Mouse (Mus musculus) heart, adult 18-20 months (tissue): ENCODE measurements around the gene Krt28. TPM values are rescaled to one million over a fixed set of nuclear protein-coding genes. Genes with fewer than 3 reads are reported as not detected.

Source experiments
- DNase-seq, 2 experiments: peaks; one replicate each; pipeline ENCODE4 v3.0.0; 2021 to 2022; ENCODE audit warnings: mixed read lengths in 1 of 2
- long read RNA-seq, 2 experiments: library from polyadenylated mRNA; stranded (forward); transcript quantifications; one replicate each; pipeline ENCODE4 v2.0.0; 2021
- total RNA-seq, 2 experiments: library from RNA; stranded (reverse); gene quantifications; 2 replicates each; pipeline ENCODE4 v1.2.3; 2021

Krt28 gene
- not detected for total RNA-seq
- long read RNA-seq, experiment 1, result 0 reads
- long read RNA-seq, experiment 2, result 0 reads

DNA sequence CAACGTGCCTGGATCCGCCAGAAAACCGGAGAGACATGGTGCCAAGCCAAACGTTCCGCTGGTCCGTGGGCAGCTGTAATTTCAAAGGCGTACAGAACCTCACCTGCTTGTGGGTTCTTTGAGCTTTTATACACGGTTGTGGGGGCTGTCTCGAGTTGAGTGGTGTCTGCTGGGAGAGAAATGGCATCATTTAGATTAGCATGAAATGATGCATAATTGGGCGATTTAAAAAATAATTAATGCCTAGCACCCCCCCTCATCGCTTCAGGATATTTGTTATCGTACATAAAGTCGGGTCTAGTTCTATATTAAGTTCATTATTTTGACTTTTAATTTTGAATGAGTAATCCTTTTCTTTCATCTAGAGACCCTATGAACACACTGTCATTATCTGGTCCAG is at the start of gene Krt28:
Gene Krt28 (minus strand): TSS at position 101 of the 400 bp plus-strand sequence.
- no peak for DNase-seq

DNA sequence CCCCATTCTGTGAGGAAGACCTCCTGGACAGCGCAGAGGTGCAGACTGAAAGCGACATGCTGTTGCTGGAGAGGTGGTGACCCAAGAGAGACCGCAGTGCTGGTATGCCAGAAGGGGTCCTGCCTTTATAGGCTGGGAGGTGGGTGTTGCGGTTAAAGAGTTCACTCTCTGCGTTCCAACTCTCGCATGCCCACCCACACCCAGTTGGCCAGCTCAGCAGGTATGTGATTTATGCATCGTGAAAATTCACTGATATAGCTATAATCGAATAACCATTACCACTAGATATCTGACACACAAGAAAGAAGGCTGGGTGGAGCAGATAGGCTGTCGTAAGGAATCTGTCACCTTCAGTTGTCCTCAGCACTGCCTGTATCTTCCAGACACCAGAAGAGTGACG is 47.5 kb upstream of the Krt28 start, which contains the start of gene Krt12:
Gene Krt12 (minus strand): TSS at position 101 of the 400 bp plus-strand sequence.
- no peak for DNase-seq

DNA sequence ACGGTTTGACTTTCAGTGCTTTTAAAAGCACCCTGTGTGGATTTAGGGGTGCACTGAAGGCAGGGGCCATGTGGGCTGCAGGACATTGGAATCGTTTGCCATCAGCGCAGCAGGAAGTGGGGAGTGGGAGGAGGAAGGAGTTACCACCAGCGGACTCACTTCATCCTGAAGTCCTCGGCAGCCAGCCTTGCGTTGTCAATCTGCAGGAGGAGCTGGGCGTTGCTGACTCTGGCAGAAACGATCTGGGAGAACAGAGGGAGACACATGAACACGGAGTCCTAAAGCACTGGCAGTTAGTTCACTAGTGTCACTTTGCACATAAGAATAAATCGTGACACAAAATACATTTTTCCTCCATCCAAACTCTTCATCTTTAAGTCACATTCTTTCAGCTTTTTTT is 45.9 kb upstream of the Krt28 start:
- DNase-seq, result no peak

DNA sequence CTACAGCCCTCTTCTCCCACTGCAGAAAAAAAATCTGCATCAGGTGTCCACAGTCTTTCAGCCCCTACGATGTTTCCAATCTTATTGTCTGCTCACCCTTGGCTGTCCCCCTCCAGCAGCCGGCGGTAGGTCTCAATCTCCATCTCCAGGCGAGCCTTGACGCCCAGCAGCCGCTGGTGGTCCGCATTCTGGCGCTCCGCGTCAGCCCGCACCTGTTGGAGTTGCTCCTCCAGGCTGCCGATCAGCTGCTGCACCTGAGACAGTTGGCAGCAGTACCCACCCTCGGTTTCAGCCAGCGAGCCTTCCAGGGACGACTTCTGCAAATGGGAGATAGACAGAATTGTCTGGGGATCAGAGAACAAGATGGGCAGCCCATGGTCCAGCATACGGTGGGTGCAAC is 43.1 kb upstream of the Krt28 start:
- DNase-seq, result no peak

DNA sequence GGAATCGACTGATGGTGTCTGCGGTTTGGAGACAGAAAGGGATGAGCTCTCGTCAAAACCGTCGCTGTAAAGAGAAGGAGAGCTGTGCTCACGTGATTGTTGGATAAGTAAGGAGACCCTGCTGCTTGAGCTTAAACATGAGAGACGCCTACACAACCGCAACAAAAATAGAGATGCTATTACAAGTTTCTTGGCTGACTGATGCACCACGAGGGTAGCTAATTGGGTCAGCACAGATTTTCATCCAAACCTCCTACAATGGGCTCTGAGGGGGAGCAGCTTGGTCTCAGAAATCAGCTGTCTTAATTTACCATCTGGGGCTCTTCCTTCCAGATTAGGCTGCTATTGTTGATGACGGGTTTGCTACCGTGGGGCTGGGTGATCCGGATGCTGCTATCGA is 42.2 kb upstream of the Krt28 start:
- DNase-seq, result no peak

DNA sequence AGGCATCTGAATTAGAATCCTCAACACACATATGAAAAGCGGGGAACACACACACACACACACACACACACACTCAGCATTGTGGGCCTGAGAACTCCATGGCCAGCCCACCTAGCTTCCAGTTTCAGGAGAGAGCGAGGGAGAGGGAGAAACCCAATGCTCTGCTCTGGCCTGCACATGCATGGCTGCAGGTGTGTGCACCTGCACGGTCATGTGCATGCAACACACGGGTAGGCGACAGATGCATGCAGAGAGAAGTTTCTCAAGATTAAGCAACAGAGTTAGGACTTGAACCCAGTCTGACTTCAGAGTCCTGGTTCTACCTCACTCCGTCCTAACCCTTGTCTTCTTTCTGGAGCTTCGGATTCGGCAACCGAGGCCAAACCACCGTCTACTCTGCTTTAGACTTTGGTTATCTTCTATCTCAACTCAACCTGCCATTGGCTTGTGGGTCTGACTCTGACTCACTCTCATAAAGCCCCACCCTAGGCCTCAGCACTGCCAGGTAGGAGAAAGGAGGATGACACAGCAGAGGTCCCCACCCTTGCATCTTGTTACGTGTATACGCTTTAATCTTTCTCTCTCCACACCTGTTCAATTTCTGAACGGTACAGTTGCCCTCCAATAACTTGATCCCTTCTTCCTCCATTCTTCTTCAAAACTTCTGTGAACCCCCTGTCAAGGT is 39.9 kb upstream of the Krt28 start:
- no peak for DNase-seq

DNA sequence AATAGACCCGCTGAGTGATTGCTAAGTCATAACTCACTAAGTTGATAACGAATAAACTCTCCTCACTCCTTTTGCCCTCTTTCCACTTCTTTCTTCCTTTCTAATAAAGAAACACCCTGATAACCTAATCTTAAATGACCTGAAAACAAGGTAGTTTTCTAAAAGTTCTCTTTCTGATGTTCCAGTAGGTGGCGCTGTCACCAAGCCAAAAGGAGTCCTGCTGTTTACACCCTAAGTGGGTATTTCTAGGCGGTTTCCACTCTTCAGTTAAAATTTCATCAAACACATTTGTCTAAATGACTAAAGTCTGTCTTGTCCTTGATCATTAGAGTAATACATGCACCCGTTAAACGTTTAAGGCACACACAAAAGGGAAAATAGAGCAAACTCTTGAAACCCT is 38.5 kb upstream of the Krt28 start:
- DNase-seq, result peak in 1 of 2 experiments; percentile 30

DNA sequence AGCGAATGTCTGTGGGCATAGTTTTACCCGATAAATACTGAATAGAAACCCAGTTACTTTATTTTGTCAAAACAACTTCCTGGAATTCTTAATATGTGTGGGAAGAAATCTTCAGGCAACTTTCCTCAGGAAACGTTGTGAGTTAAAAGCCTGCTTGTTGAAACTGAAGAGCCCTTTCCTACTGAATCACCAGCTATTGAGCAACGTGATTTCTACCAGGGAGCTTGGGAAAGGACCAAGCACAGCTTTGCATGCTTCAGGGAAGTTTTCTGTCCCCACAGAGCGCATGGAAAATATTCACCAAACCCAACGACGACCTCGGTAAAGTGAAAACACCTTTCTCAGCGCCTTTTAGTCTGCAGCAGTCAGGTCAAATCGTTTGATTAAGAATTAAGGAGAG is 31.5 kb upstream of the Krt28 start:
- no peak for DNase-seq

DNA sequence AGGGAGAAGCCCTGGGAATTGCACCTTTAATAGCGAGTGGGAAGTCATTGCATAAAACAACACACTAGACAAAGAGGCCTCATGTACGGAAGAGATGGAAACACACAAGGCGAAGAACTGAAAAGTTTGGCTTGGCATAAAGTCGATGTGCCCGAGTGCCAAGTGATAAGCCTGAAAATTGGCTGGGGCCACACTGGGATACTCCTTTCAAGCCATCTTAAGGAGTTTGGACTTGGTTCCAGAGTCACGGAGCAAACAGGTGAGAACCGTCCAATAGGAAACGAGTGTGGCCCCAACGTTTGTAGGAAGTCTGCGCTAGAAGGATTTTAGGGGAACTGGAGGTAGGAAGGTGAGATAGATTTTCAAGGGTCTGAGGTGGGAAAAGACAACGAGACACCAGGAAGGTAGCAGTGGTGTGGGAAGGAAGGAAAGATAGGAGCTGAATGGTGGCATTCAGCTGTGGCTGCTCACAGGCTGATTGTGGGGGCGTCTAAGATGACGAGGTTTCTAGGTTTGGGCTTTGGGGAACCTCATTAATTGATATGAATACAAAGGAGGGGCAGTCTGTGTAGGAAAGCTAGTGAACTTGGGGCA is 25.4 kb upstream of the Krt28 start:
- no peak for DNase-seq

DNA sequence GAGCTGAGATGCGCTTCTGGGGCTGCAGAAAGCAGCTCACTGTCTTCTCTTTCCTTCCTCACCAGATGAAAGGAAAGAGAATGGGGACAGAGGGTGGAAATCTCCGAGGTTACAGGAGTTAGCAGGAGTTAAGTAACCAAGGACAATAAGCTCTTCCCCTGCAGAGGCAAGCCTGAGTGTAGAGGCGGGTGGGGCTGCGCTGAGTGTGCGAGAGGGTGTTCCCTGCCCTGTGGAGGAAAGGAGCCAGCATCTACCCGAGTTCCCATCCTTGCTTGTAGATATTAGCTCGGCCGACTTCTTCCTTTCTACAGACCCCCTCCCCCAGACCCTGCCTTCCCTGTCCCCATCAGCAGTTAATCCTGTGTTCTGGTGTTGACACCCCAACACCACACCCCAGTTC is 24.1 kb upstream of the Krt28 start:
- no peak for DNase-seq

DNA sequence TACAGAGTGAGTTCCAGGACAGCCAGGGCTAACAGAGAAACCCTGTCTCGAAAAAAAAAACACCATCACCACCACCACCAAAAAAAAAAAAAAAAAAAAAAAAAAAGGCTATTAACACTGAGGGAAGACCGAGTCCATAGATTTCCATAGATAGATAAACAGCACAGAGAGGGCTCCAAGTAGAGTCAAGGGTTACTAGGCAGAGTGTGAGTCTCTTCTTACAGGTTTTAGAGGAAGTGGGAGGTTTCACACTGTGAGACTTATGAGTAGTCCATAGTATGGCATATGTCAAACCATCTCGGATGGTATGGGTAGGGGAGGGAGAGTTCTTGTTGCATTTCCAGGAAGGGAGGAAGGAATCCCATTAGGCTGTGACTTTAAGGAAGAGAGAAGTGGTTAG is 23.4 kb upstream of the Krt28 start:
- DNase-seq, result no peak

DNA sequence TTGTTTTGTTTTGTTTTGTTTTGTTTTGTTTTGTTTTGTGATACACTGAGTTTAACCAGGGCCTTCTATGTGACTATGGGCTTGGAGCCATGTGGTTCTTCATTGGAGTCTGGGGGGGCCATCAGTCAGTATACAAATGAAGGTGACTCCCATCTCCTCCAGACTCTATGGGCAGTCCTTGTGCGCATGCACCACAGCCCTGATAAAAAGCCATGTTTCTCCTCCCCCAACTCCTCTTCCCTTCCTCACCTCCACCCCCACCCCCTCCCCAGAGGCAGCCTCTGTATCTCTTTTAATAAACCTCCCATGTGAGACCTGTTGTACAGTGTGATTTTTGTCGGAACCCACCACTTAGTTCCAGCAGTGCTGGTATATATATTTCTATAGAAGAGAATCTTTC is 22.0 kb upstream of the Krt28 start:
- no peak for DNase-seq

DNA sequence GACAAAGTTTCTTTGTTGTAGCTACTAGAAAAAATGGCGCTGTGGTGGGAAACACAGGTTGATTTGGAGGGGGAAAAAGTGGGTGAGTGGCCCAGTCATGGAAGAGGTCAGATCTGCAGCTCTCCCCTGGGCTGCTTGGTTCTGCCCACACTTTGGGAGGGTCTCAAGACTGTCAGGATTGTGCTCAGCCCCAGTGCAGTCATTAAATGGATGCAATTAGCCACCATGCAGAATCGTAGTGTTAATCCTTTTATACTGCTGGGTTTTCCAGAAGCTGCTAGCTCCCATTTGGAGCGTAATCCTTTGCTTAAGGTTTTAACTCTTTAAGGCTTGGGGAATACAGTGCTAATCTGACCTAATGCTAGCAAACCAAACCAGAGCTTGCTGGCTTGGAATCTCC is 21.3 kb upstream of the Krt28 start:
- no peak for DNase-seq

DNA sequence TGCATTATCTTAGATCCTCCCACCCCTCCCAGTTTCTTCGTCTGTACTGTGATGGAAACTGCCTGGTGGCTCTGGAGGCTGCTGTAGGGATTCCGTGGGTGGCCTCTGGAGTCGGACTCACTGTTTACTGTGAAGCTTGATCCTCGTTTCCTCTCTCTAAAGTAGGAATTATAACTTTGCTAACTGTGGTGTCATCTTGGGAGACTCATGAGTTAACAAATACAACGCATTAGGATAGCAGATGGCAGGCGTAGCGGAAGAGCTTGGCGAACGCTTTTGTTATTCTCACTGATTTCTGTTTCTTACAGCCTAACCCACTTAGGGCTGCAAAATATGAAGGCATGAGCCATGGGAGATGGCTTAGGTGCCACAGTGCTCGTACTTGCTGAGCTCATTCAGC is 17.8 kb upstream of the Krt28 start:
- no peak for DNase-seq

DNA sequence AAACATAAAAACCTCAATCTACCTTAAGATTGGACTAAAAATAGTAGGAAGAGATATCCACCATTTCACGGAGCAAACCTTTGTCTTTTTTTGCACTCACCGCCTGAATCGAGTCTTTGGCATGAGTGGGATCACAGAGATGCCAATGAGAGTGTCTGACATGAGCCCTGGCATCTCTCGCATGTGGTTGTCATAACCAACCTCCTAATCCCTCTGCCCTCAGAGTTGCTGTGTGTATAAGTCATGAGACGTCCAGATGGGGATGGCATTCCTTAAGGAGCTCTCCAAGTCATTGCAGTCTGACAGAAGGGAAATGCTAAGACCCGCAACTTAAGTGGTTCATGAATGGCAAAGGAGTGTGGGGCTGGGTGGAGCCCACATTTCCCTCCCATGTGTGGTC is 16.7 kb upstream of the Krt28 start:
- no peak for DNase-seq

DNA sequence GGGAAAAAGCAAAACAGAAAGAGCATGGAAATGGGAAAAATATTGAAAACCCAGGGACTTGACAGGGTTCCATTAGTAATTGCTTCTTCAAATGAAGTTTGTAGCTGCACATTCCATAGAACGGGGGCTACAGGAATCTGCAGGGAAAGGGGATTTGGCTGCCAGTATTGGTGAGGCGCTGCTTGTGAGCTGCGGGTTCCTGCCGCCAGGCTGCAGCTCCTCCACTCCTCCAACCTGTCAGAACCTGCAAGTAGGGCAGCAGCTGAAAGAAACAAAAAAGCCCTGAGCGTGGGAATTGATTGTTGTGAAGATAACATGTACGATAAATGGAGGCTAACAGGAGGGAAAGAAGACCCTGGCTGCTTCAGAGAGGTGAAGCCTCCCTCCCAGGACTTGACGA is 16.2 kb upstream of the Krt28 start:
- DNase-seq, result no peak

DNA sequence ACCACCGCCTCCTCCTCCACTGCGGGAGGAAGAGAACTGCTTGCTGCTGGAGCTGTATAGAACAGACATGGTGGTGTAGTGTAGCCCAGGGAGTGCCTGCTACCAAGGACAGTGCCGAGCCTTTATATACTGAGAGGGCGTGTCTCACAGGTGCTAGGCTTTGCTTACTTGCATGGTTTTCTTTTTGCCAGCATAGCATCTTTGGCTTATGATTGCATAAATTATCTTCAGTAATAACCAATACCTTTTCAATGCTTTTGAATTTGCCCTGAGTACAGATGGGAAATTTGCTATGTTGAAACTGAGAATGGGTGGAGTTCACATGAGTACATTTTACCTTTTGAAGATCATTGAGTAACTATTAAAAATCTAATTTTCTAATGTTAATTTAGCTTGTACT is 14.6 kb upstream of the Krt28 start, which contains the start of gene Krt10:
Gene Krt10 (minus strand): TSS at position 101 of the 400 bp plus-strand sequence.
- no peak for DNase-seq

DNA sequence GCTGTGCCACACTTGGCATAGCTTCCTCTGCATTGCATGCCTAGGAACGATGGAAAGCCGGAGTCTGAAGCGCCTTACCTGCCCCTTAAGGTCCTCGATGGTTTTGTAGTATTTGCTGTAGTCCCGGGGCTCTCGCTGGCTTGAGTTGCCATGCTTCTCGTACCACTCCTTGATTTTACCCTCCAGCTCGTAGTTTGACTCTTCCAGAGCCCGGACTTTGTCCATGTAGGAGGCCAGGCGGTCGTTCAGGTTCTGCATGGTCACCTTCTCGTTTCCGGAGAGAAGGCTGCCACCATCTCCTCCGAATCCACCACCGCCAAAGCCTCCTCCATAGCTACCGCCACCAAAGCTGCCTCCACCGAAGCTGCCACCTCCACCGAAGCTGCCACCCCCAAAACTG is 14.0 kb upstream of the Krt28 start:
- no peak for DNase-seq

DNA sequence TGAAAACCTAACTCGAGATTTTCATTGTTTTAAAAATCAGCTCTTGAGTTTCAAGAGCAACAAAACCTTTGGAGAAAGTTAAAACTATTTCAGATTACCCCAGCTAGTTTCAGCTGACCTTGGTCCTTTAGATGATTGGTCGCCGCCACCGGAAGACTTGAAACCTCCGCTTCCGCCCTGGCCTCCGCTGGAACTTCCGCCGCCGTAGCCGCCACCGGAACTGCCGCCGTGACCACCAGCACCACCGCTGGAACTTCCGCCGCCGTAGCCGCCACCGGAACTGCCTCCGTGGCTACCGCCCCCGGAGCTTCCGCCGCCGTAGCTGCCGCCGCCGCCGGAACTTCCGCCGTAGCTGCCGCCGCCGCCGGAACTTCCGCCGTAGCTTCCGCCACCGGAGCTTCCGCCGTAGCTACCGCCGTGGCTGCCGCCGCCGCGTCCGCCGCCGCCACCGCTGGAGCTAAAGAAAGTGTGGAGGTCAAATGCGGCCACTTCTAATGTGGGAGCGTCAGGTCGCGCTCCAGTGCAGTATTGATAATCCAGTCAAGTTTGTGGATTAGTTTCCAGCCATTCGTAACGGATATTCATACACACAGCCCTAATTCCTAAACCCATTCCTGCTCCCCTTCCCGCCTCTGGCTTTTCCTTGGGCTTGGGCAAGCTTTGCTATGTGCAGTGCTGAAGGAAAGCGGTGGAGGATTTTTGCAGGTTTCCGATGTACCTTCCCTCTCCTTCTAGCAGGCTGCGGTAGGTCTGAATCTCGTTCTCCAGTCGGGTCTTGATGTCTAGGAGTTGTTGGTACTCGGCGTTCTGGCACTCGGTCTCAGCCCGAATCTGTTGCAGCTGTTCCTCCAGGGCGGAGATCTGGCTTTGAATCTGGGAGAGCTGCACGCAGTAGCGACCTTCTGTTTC is 11.4 kb upstream of the Krt28 start:
- DNase-seq, result peak; percentile 90 to 95

DNA sequence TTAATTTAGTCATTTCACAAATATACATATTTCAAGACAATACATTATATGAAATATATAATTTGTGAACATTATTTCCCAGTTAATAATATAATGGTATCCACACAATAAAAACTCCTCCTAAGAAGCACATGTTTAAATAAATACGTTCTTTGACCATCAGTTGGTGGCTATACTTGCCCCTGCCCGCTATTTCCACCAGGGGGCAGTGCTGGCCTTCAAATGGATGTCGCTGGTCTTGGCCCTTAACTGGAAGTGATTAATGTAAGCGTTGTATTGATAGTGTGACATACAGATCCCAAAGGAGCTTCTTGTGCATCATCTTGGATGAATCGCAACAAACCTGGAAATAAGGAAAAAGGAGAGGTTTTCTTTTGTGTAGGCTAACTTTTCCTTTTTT is 4.9 kb upstream of the Krt28 start:
- peak; percentile 61 to 87 for DNase-seq

DNA sequence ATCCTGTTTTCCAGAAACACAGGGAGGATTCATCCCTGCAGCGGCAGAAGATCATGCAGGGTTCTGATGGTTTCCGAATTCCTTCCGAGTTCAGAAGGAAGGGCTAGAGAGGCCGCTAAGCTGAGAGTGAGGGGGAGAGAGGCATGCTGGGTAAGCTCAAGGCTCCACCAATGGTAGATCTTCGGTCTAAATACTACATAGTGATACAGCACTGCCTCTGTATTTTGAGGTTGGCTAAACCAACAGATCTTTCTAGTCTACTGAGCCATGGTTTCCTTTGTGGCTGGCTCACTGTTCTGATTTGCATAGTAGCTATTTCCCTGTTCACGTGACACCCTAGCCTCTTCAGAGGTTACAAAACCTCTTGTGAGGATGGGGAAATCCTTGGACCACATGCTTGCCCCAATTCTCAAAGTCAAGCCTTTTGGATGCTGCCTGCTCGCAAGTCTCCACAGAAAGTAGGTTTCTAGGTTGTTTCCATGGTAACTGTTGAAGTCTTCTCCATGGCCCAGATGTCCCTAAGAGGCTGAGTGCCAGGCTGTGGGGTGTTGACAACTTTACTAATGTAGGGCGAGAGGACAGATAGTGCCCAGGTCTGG is 4.8 kb downstream of the Krt28 start:
- no peak for DNase-seq

DNA sequence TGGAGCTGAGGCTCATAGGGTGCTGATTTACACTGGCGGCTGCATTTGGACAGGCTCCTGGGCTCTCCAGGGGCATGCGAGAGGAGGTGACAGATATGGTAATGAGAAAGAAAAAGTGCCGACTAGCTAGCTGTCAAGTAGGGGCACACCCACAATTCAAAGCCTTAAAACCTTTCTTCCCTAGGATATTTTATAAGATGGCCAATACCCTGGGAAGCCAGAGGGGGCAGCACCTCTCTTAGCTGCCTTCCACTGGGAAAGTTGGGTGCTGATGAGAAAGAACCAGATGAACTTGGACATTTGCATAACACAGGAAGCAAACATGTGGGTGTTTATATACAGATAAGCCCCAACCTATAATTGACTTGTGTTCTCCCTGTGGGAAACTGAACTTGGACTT is 5.5 kb downstream of the Krt28 start:
- no peak for DNase-seq

DNA sequence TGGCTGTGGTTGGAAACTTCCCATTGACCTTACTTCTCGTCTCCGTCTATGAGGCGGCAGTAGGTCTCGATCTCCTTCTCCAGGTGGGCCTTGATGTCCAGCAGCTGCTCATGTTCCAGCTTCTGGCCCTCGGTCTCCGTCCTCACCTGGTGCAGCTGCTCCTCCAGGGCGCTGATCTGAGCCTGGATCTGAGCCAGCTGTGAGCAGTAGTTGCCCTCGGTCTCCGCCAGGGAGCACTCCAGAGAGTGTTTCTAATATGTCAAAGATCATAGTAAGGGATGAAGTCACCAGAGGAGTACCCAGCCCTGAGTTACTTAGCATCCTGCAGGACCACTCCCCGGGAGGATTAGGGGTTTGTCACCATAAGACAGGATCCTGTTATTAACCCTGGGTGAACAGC is 7.9 kb downstream of the Krt28 start:
- no peak for DNase-seq
